Mouse (Mus musculus): ENCODE data around the gene Erich3. TPM values are rescaled to one million over a fixed set of nuclear protein-coding genes. Genes with fewer than 3 reads are reported as not detected.

Erich3 gene
- total and polyA plus RNA-seq, 3 experiments: 0.42 to 2.3 (median 1.9) TPM

DNA sequence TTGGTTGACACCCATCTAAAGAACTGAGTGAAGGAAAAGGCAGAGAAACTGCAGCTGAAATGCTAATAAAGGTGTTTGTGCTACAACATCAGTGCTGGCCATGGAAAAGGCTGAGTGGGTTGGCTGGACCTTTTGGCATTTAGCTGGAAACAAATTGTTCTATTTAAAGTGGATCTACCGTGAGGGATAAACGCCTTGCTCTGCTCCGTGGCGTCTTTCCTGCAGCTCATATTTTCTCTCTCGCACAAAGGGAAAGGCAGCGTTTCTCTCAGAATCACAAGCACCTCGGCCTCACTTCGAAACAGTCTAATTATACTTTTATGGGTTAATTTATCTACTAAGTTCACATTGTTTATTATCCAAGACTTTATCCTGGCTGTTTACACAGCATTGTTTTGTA is 136.8 kb downstream of the Erich3 start:
- no peak overlapping the region for H3K4me2 ChIP-seq (ENCODE audit: insufficient read depth, low read depth, poor library complexity, severe bottlenecking)
- H3K27me3 ChIP-seq (replicated peaks): no peaks in the 10 kb centered on the region
- TF ChIP-seq IRF4 (IDR thresholded peaks at IDR 0.05; ENCODE audit: low read depth, low read length): no peak
- dilution Hi-C loops (cut with MboI; ENCODE audit: extremely low pct_ligation_motif_present, extremely low pct_unique_long_range_greater_than_20kb, low sequenced_read_pairs) (no loop called here), in situ Hi-C loops (cut with MboI; ENCODE audit: low pct_ligation_motif_present, low pct_unique_long_range_greater_than_20kb, low sequenced_read_pairs) (no loop called here)
- no peaks in the 10 kb centered on the region for H3K9me3 ChIP-seq (replicated peaks; ENCODE audit: low read length)
- peaks cover 0 to 30% of the 10 kb centered on the region in 2 experiments; a peak in 2 of 4 replicates for H3K4me1 ChIP-seq (ENCODE audit: control insufficient read depth in 1 of 2, insufficient read depth in 2 of 2)
- no peak overlapping the region for H3K9ac ChIP-seq (ENCODE audit: insufficient read depth, low read depth)
- H3K4me3 ChIP-seq (replicated peaks in 1 of 3; ENCODE audit: low read depth in 2 of 3, low read length in 2 of 3, poor library complexity in 1 of 3): no peak overlapping the region
- H3K36me3 ChIP-seq (replicated peaks in 1 of 2; ENCODE audit: control insufficient read depth in 1 of 2, insufficient read depth in 1 of 2, low read length in 1 of 2): no peaks in the 10 kb centered on the region
- no peak overlapping the region for H3K27ac ChIP-seq (ENCODE audit: insufficient read depth, low read depth)
- DNase-seq (ENCODE audit: extremely low read depth): no peak
- no peaks in the 10 kb centered on the region for H3K79me2 ChIP-seq (replicated peaks; ENCODE audit: control insufficient read depth, extremely low read depth, insufficient read depth, poor library complexity, severe bottlenecking)

DNA sequence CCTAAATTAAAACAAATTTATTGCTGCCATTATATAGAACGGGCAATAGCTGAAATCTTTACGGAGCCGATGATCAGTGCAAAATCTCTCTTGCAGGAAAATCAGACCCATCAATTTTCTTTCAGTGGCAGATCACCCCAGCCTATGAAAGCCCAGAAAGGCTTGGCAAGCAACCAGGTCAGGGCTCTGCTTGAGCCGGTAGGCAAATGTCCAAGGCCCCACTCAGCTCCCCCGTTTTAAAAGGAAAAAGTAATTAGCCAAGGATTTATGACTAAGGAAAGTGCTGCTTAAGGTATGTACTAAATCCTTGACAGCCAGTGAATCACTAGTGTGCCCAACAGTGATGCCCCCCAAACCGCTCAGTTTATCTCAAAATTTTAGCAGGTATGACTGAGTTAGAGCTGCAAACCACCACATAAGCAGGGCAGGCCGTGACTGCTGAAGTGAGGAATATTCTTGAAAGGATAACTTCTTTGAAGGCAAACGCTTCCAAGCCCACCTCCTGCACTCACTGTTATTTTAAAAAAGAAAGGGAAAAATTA is 137.3 kb downstream of the Erich3 start:
- dilution Hi-C loops (cut with MboI; ENCODE audit: extremely low pct_ligation_motif_present, extremely low pct_unique_long_range_greater_than_20kb, low sequenced_read_pairs) (no loop called here), in situ Hi-C loops (cut with MboI; ENCODE audit: low pct_ligation_motif_present, low pct_unique_long_range_greater_than_20kb, low sequenced_read_pairs) (no loop called here)
- Histone ChIP-seq H3K4me2 (ENCODE audit: insufficient read depth, low read depth, poor library complexity, severe bottlenecking) (no peak overlapping the region), H3K9me3 (replicated peaks; ENCODE audit: low read length) (no peaks in the 10 kb centered on the region), H3K27me3 (replicated peaks) (no peaks in the 10 kb centered on the region), H3K27ac (ENCODE audit: insufficient read depth, low read depth) (no peak overlapping the region), H3K4me3 (replicated peaks in 1 of 3; ENCODE audit: low read depth in 2 of 3, low read length in 2 of 3, poor library complexity in 1 of 3) (no peak overlapping the region), H3K9ac (ENCODE audit: insufficient read depth, low read depth) (no peak overlapping the region), H3K4me1 (ENCODE audit: control insufficient read depth in 1 of 2, insufficient read depth in 2 of 2) (peaks cover 0 to 30% of the 10 kb centered on the region in 2 experiments; a peak in 2 of 4 replicates), H3K79me2 (replicated peaks; ENCODE audit: control insufficient read depth, extremely low read depth, insufficient read depth, poor library complexity, severe bottlenecking) (no peaks in the 10 kb centered on the region), H3K36me3 (replicated peaks in 1 of 2; ENCODE audit: control insufficient read depth in 1 of 2, insufficient read depth in 1 of 2, low read length in 1 of 2) (no peaks in the 10 kb centered on the region)
- no peak for TF ChIP-seq USF1 (IDR thresholded peaks at IDR 0.05; ENCODE audit: low read depth, low read length)
- TF ChIP-seq ZNF384 (IDR thresholded peaks at IDR 0.05; ENCODE audit: low read depth, low read length): no peak
- no peak for TF ChIP-seq RCOR1 (conservative IDR thresholded peaks at IDR 0.05; ENCODE audit: low read depth, low read length)
- TF ChIP-seq JUN (IDR thresholded peaks at IDR 0.05; ENCODE audit: insufficient read depth, low read depth, low read length): no peak
- DNase-seq (ENCODE audit: extremely low read depth): no peak

DNA sequence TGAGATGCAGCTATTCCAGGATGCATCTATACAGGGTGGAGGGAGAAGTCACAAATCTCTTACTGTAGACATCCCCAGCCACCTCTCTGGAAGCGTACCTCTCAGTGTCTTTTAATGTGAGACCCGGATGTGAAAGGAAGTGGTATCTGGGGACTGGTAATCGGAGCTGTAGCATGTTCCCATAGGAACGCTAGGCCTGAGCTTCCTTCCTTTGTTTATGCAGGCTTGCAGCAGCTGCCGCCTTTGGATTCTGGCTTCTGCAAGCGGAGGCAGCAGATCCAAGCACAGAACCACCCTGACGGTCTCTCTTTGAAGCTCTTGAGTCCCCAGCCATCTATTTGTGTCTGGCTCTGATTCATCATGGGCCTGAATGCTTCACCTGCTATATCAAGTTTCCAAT is 143.0 kb downstream of the Erich3 start:
- in situ Hi-C loops (cut with MboI; ENCODE audit: low pct_ligation_motif_present, low pct_unique_long_range_greater_than_20kb, low sequenced_read_pairs): no loop called here
- Histone ChIP-seq H3K36me3 (replicated peaks in 1 of 2; ENCODE audit: control insufficient read depth in 1 of 2, insufficient read depth in 1 of 2, low read length in 1 of 2) (no peaks in the 10 kb centered on the region), H3K27ac (ENCODE audit: insufficient read depth, low read depth) (no peak overlapping the region)

More for the DNA sequence above, 143.0 kb downstream of the Erich3 start:
- Histone ChIP-seq H3K4me1 (ENCODE audit: control insufficient read depth in 1 of 2, insufficient read depth in 2 of 2) (peaks cover 0 to 19% of the 10 kb centered on the region in 2 experiments; a peak in 2 of 4 replicates), H3K9me3 (replicated peaks; ENCODE audit: low read length) (no peaks in the 10 kb centered on the region), H3K27me3 (replicated peaks) (no peaks in the 10 kb centered on the region), H3K4me3 (replicated peaks in 1 of 3; ENCODE audit: low read depth in 2 of 3, low read length in 2 of 3, poor library complexity in 1 of 3) (no peak overlapping the region), H3K4me2 (ENCODE audit: insufficient read depth, low read depth, poor library complexity, severe bottlenecking) (no peak overlapping the region), H3K9ac (ENCODE audit: insufficient read depth, low read depth) (no peak overlapping the region), H3K79me2 (replicated peaks; ENCODE audit: control insufficient read depth, extremely low read depth, insufficient read depth, poor library complexity, severe bottlenecking) (no peaks in the 10 kb centered on the region)
- DNase-seq (ENCODE audit: extremely low read depth): no peak
- no peak for TF ChIP-seq GABPA (IDR thresholded peaks at IDR 0.05; ENCODE audit: insufficient replicate concordance, low read depth, low read length)
- no peak for TF ChIP-seq IRF4 (IDR thresholded peaks at IDR 0.05; ENCODE audit: low read depth, low read length)
- TF ChIP-seq MAZ (IDR thresholded peaks at IDR 0.05; ENCODE audit: low read depth, low read length): no peak
- TF ChIP-seq ZC3H11A (IDR thresholded peaks at IDR 0.05; ENCODE audit: low read depth, low read length): no peak
- TF ChIP-seq RCOR1 (conservative IDR thresholded peaks at IDR 0.05; ENCODE audit: low read depth, low read length): no peak
- no peak for TF ChIP-seq CHD1 (IDR thresholded peaks at IDR 0.05; ENCODE audit: low read depth, low read length)
- TF ChIP-seq SMC3 (IDR thresholded peaks at IDR 0.05; ENCODE audit: low read depth, low read length): no peak
- no peak for TF ChIP-seq JUND (conservative IDR thresholded peaks at IDR 0.05; ENCODE audit: low read depth, low read length)
- no peak for TF ChIP-seq ZKSCAN1 (IDR thresholded peaks at IDR 0.05; ENCODE audit: borderline replicate concordance, low read depth, low read length)
- no peak for TF ChIP-seq USF1 (IDR thresholded peaks at IDR 0.05; ENCODE audit: low read depth, low read length)
- TF ChIP-seq HCFC1 (IDR thresholded peaks at IDR 0.05; ENCODE audit: low read depth, low read length): no peak
- no peak for TF ChIP-seq ZNF384 (IDR thresholded peaks at IDR 0.05; ENCODE audit: low read depth, low read length)
- TF ChIP-seq EP300 (IDR thresholded peaks at IDR 0.05; ENCODE audit: low read length): no peak
- dilution Hi-C loops (cut with MboI; ENCODE audit: extremely low pct_ligation_motif_present, extremely low pct_unique_long_range_greater_than_20kb, low sequenced_read_pairs): no loop called here

Data from CH12.LX (cell line).